ENCODE assay signal across 19 mouse cellular contexts in the genomic region with DNA sequence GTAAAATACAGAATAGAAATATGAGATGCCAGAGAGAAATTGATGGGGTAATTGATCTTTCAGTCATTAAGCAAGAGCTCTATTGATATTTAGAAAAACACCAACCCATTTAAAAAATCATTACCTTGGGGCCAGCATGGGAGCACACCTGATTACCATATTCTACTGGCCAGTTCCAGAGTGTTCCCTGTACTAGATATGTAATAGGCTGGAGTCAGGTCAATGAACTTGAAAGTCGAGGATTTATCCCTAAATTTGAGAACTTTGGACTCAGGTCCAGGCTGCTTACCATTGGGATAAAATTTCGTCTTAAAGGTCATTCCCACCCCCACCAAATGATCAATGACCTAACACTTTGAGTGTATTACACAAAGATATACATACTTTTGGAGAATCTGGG.
"Had no signal": no experiment of that assay in that cellular context is flagged by ENCODE, and none has a peak within 500 bp of the region (broad histone marks: within the 10 kb centered on the region; RNA-seq: fewer than 3 reads in every experiment).

No protein-coding gene starts in this region.

- H3K9ac ChIP-seq: lung, embryonic 14.5 days; midbrain, embryonic 12.5 days; neural tube, embryonic 13.5 days; neural tube, embryonic 15.5 days had no signal

- H3K27ac ChIP-seq: midbrain, embryonic 10.5 days; midbrain, embryonic 12.5 days; neural tube, embryonic 13.5 days; neural tube, embryonic 15.5 days had no signal

- H3K4me1 ChIP-seq: midbrain, embryonic 10.5 days; midbrain, embryonic 12.5 days; neural tube, embryonic 13.5 days; neural tube, embryonic 15.5 days had no signal

- H3K4me2 ChIP-seq: lung, embryonic 14.5 days; midbrain, embryonic 12.5 days; neural tube, embryonic 13.5 days; neural tube, embryonic 15.5 days had no signal

- ATAC-seq: midbrain, embryonic 16.5 days had no signal

- DNase-seq: lung, adult 18-20 months; lung, embryonic 14.5 days; lung, postnatal 10 days; lung, postnatal 4 days; midbrain, embryonic 14.5 days; retina, postnatal 1 day; right cerebral cortex, adult 18-20 months; right cerebral cortex, postnatal 25 days; right cerebral cortex, postnatal 4 days; spleen, adult 18-20 months; thymus, adult 18-20 months; thymus, postnatal 14 days; thymus, postnatal 36 days had no signal

- H3K9me3 ChIP-seq: midbrain, embryonic 10.5 days; midbrain, embryonic 12.5 days; neural tube, embryonic 13.5 days; neural tube, embryonic 15.5 days had no signal

- H3K4me3 ChIP-seq: midbrain, embryonic 10.5 days; midbrain, embryonic 12.5 days; myocyte; neural tube, embryonic 13.5 days; neural tube, embryonic 15.5 days had no signal

- H3K27me3 ChIP-seq: midbrain, embryonic 12.5 days; neural tube, embryonic 13.5 days; neural tube, embryonic 15.5 days had no signal

- H3K36me3 ChIP-seq: midbrain, embryonic 10.5 days; midbrain, embryonic 12.5 days; neural tube, embryonic 13.5 days; neural tube, embryonic 15.5 days had no signal
